Mouse (Mus musculus): Measurements from ENCODE around the gene Mad2l2.

- no peak for TF ChIP-seq CHD2 (IDR thresholded peaks at IDR 0.05; ENCODE audit: low read depth, low read length)
- no peak for TF ChIP-seq ZC3H11A (IDR thresholded peaks at IDR 0.05; ENCODE audit: borderline replicate concordance, low read depth, low read length)
- TF ChIP-seq ZNF384 (IDR thresholded peaks at IDR 0.05; ENCODE audit: low read depth, low read length): no peak
- no peak for TF ChIP-seq HCFC1 (IDR thresholded peaks at IDR 0.05; ENCODE audit: borderline replicate concordance, insufficient read depth, low read length)
Observed at GRCm38 (mm10) chr4:148185819-148186218, 55.6 kb downstream of the Mad2l2 start.
